Mouse (Mus musculus): Measurements from ENCODE around the gene Ttf2.

Gene Ttf2

GRCm38 (mm10) chr3:100916844-100917243, 52.6 kb downstream of the Ttf2 start:
- peak; percentile 64 for DNase-seq (ENCODE audit: low read depth, low spot score)

- no peak for DNase-seq (ENCODE audit: low read depth, low spot score)
Measured at GRCm38 (mm10) chr3:100911498-100912213, 57.8 kb downstream of the Ttf2 start.

- no peak for DNase-seq (ENCODE audit: low read depth, low spot score)
Measured at GRCm38 (mm10) chr3:100911026-100911425, 58.4 kb downstream of the Ttf2 start.

GRCm38 (mm10) chr3:100910621-100911020, 58.8 kb downstream of the Ttf2 start:
- no peak for DNase-seq (ENCODE audit: low read depth, low spot score)

GRCm38 (mm10) chr3:100908594-100908993, 60.9 kb downstream of the Ttf2 start:
- no peak for DNase-seq (ENCODE audit: low read depth, low spot score)

GRCm38 (mm10) chr3:100906916-100907315, 62.5 kb downstream of the Ttf2 start:
- DNase-seq (ENCODE audit: low read depth, low spot score), result peak; percentile 15

- no peak for DNase-seq (ENCODE audit: low read depth, low spot score)
Measured at GRCm38 (mm10) chr3:100906128-100906527, 63.3 kb downstream of the Ttf2 start.

GRCm38 (mm10) chr3:100895500-100895899, 74.0 kb downstream of the Ttf2 start:
- DNase-seq (ENCODE audit: low read depth, low spot score), result no peak

- no peak for DNase-seq (ENCODE audit: low read depth, low spot score)
Measured at GRCm38 (mm10) chr3:100892383-100893335, 76.8 kb downstream of the Ttf2 start.

- no peak for DNase-seq (ENCODE audit: low read depth, low spot score)
Measured at GRCm38 (mm10) chr3:100890406-100890805, 79.1 kb downstream of the Ttf2 start.

- no peak for DNase-seq (ENCODE audit: low read depth, low spot score)
Measured at GRCm38 (mm10) chr3:100889234-100889633, 80.2 kb downstream of the Ttf2 start.

Data from CD4-positive helper T cell, adult 2 months (primary cell).